ENCODE assay signal across 10 mouse cellular contexts in the genomic region with DNA sequence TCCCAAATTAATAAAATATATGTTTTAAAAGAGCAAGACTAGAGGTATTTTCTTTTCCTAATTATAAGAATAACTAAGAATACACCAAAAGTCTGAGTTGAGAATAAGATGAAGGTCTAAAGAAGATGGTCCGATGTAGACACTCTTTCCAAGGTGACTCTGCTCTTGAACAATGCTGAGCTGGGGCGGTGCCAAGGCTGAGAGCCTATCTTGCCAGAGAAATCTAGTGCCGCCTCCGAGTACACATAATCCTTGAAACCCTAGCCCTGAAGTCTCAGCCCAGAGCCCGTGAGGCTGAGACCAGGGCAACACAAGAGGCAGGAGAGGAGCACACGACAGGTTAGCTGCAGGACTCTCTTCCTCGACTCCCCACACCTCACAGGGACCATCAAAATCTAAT.
DNase-seq lines count a peak whose midpoint lies in the region.
"Had no signal": no experiment of that assay in that cellular context is flagged by ENCODE, and none has a peak within 500 bp of the region (broad histone marks: within the 10 kb centered on the region; RNA-seq: fewer than 3 reads in every experiment).

No protein-coding gene starts in this region.

- DNase-seq in cerebellum, postnatal 36 days, result peak; percentile 54 to 65
- no peak for DNase-seq in cerebellum, adult 11 months
- DNase-seq in ovary, adult 18-20 months (ENCODE audit: low spot score), result peak; percentile 68
- no peak for DNase-seq in ovary, postnatal 14 days (ENCODE audit: low spot score)
- peak; percentile 28 for DNase-seq in gastrocnemius, postnatal 10 days
- peak; percentile 31 for DNase-seq in skeletal muscle tissue, adult 2 months (ENCODE audit: low read depth, low spot score)
- no peak for DNase-seq in adipocyte (ENCODE audit: low spot score)
- DNase-seq: layer of hippocampus, postnatal 36 days; liver, embryonic 13.5 days; thymus, postnatal 36 days had no signal

Comparison
In these comparisons a context has a peak if more than half of its experiments do, and no peak if none do; other contexts are left out.
1. DNase-seq: peak in cerebellum, postnatal 36 days (2 of 2), ovary, adult 18-20 months (single experiment), gastrocnemius, postnatal 10 days (single experiment) and skeletal muscle tissue, adult 2 months (single experiment); none in cerebellum, adult 11 months (single experiment), ovary, postnatal 14 days (single experiment) and adipocyte (single experiment).